8 mouse cellular contexts compared by ENCODE assay signal in the genomic region with DNA sequence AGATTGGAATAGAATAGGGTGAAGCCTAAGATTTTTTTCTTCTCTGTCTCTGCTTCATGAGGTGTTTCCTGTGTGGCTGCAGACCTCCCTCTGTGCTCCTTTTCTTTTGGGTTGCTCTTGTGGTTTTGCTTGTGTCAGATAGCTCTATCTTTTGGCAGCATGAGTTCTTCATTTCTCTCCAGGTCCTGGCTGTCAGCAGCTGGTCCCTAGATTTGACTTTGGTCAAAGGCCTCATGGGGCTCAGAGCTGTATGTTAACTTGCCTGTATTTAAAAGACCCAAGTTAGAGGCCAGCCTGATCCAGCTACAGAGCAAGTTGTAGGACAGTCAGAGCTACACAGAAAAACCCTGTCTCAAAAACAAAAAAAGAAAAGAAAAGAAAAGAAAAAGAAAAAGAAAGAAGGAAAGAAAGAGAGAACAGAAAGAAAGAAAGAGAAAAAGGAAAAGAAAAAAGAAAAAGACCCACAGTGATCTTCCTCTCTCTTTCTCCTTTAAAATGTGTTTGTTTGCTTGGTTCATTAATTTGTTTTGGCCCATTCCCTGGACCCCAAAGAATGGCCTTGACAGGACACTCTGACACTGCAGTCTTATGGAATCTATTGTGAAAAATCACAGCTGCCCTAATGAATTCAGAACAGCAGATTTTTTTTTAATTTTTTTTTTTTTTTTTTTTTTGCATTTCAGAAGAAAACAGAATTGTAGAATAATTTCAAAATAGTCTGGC.
DNase-seq lines count a peak whose midpoint lies in the region; ATAC-seq and TF ChIP-seq lines count a peak whose summit lies in the region.
"Had no signal": no experiment of that assay in that cellular context is flagged by ENCODE, and none has a peak within 500 bp of the region (broad histone marks: within the 10 kb centered on the region; RNA-seq: fewer than 3 reads in every experiment).

No protein-coding gene starts in this region.

- no peaks in the 10 kb centered on the region for H3K9me3 ChIP-seq in liver, postnatal 0 days (ENCODE audit: low read length)
- H3K9me3 ChIP-seq in liver, embryonic 11.5 days (ENCODE audit: control insufficient read depth, low read length): no peaks in the 10 kb centered on the region

- no peak for TF ChIP-seq EP300 in liver, postnatal 0 days (IDR thresholded peaks at IDR 0.05; ENCODE audit: low read depth)

- no peak for TF ChIP-seq CTCF in liver, postnatal 0 days (IDR thresholded peaks at IDR 0.05; ENCODE audit: low read depth)

- H3K36me3 ChIP-seq in liver, postnatal 0 days (replicated peaks; ENCODE audit: insufficient read depth, low read length): no peaks in the 10 kb centered on the region
- H3K36me3 ChIP-seq in liver, embryonic 11.5 days (ENCODE audit: control insufficient read depth, insufficient read depth, low read length): no peaks in the 10 kb centered on the region

- 0 out of 2 replicates have a peak overlapping the region, but pooled peaks have one; percentile 44 for H3K27ac ChIP-seq in liver, postnatal 0 days (ENCODE audit: low read depth)
- H3K27ac ChIP-seq in liver, embryonic 11.5 days (ENCODE audit: low read depth, low read length): no peak overlapping the region

- intact Hi-C loops in left cerebral cortex, postnatal 25 days (cut with DNase I): no loop called here

- DNase-seq in liver, postnatal 0 days: no peak
- DNase-seq in liver, embryonic 11.5 days (ENCODE audit: low spot score): no peak
- DNase-seq in kidney, postnatal 25 days: peak; percentile 14 to 47
- no peak for DNase-seq in B cell, adult 2 months
- no peak for DNase-seq in left cerebral cortex, postnatal 25 days (ENCODE audit: low spot score in 2 of 2)
- DNase-seq: thymus, adult 18-20 months had no signal

- no peak overlapping the region for H3K4me2 ChIP-seq in liver, postnatal 0 days (ENCODE audit: low read depth, low read length)
- H3K4me2 ChIP-seq in liver, embryonic 11.5 days: no peak overlapping the region

- H3K4me1 ChIP-seq in liver, postnatal 0 days (ENCODE audit: insufficient read depth): peaks cover 28% of the 10 kb centered on the region
- peaks cover 12% of the 10 kb centered on the region; the same call in 1 of the 2 replicates for H3K4me1 ChIP-seq in liver, embryonic 11.5 days (replicated peaks; ENCODE audit: control insufficient read depth, insufficient read depth, low read length)

- no peak overlapping the region for H3K4me3 ChIP-seq in liver, postnatal 0 days (ENCODE audit: low read depth, low read length)
- H3K4me3 ChIP-seq in liver, embryonic 11.5 days (ENCODE audit: low read depth, low read length): no peak overlapping the region

- no peaks in the 10 kb centered on the region for H3K27me3 ChIP-seq in liver, postnatal 0 days (ENCODE audit: insufficient read depth, low read length)
- H3K27me3 ChIP-seq in liver, embryonic 11.5 days (replicated peaks; ENCODE audit: control insufficient read depth, insufficient read depth, low read length): no peaks in the 10 kb centered on the region

- no peak for ATAC-seq in liver, postnatal 0 days
- no peak for ATAC-seq in liver, embryonic 11.5 days (replicated peaks; ENCODE audit: low FRiP score)
- ATAC-seq in CD4-positive, CD25-positive, alpha-beta regulatory T cell, adult 4 months: peak; percentile 28
- peak; percentile 36 for ATAC-seq in activated CD4-positive, CD25-positive, alpha-beta regulatory T cell, adult 4 months

- H3K9ac ChIP-seq in liver, postnatal 0 days (replicated peaks): no peak overlapping the region
- H3K9ac ChIP-seq in liver, embryonic 11.5 days (ENCODE audit: low read depth, low read length): no peak overlapping the region

Comparison
In these comparisons a context has a peak if more than half of its experiments do, and no peak if none do; other contexts are left out.
1. ATAC-seq: peak in CD4-positive, CD25-positive, alpha-beta regulatory T cell, adult 4 months (single experiment) and activated CD4-positive, CD25-positive, alpha-beta regulatory T cell, adult 4 months (single experiment); none in liver, postnatal 0 days (single experiment) and liver, embryonic 11.5 days (single experiment).
2. DNase-seq: peak in kidney, postnatal 25 days (2 of 2); none in liver, postnatal 0 days (single experiment), liver, embryonic 11.5 days (single experiment), B cell, adult 2 months (0 of 2) and left cerebral cortex, postnatal 25 days (0 of 2).